Comparison of ENCODE assay signal across 8 mouse cellular contexts in the genomic region with DNA sequence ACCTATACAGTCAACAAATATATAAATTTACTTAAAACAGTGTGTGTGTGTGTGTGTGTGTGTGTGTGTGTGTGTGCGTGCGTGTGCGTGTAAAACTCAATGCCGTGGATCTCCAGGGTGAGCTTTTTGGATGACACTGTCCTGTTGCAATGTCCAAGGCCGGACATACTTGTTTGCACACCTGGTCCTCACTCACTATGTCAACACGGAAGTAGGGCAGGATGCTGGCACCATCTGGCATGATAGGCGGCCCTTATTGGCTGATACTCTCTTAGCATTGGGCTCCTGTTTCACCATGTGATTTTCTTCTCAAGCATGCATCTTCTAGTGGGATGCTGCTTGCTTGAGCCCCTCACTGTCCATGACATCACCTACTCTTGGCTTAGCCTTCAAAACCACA. TPM values are rescaled to one million over a fixed set of nuclear protein-coding genes. Genes with fewer than 3 reads are reported as not detected.
DNase-seq lines count a peak whose midpoint lies in the region; ATAC-seq and TF ChIP-seq lines count a peak whose summit lies in the region.

No protein-coding gene starts in this region.

- ATAC-seq in embryonic facial prominence, embryonic 11.5 days (replicated peaks; ENCODE audit: insufficient number of reproducible peaks, low FRiP score, low TSS enrichment, low read depth): no peak
- no peak for ATAC-seq in limb, embryonic 14.5 days (ENCODE audit: low FRiP score, low read depth)

- no peaks in the 10 kb centered on the region for H3K9me3 ChIP-seq in embryonic facial prominence, embryonic 11.5 days (replicated peaks; ENCODE audit: control insufficient read depth, low read length)
- H3K9me3 ChIP-seq in limb, embryonic 14.5 days (ENCODE audit: control insufficient read depth, low read length): no peaks in the 10 kb centered on the region

- peak; percentile 41 to 60 for DNase-seq in lung, adult 18-20 months
- no peak for DNase-seq in lung, postnatal 25 days (ENCODE audit: low spot score)
- peak; percentile 10 for DNase-seq in embryonic facial prominence, embryonic 11.5 days (ENCODE audit: low spot score)
- no peak for DNase-seq in limb, embryonic 14.5 days (ENCODE audit: low spot score)
- DNase-seq in left cerebral cortex, adult 9 months (ENCODE audit: low spot score in 2 of 2): no peak
- DNase-seq in Muller cell, postnatal 12 days (ENCODE audit: inconsistent ontology term): no peak
- DNase-seq in layer of hippocampus, postnatal 25 days (ENCODE audit: extremely low spot score in 1 of 2, low spot score in 1 of 2): no peak

- H3K9ac ChIP-seq in embryonic facial prominence, embryonic 11.5 days (replicated peaks; ENCODE audit: low read length): no peak overlapping the region
- H3K9ac ChIP-seq in limb, embryonic 14.5 days (ENCODE audit: low read depth, low read length, severe bottlenecking): no peak overlapping the region

- H3K4me3 ChIP-seq in embryonic facial prominence, embryonic 11.5 days (ENCODE audit: low read depth, low read length): peak overlapping the region; percentile 66
- H3K4me3 ChIP-seq in limb, embryonic 14.5 days (replicated peaks; ENCODE audit: low read length): peak overlapping the region; percentile 83
- no peak overlapping the region for H3K4me3 ChIP-seq in small intestine, adult 2 months (ENCODE audit: low read depth, low read length)

- no peaks in the 10 kb centered on the region for H3K27me3 ChIP-seq in embryonic facial prominence, embryonic 11.5 days (ENCODE audit: control insufficient read depth, insufficient read depth, low read length)
- H3K27me3 ChIP-seq in limb, embryonic 14.5 days (ENCODE audit: control insufficient read depth, insufficient read depth, low read length): no peaks in the 10 kb centered on the region
- H3K27me3 ChIP-seq in small intestine, adult 2 months (ENCODE audit: control insufficient read depth, insufficient read depth, low read length): no peaks in the 10 kb centered on the region

- TF ChIP-seq POLR2A in limb, embryonic 14.5 days (IDR thresholded peaks at IDR 0.05; ENCODE audit: borderline replicate concordance, extremely low read depth, insufficient read depth, insufficient read length): no peak
- no peak for TF ChIP-seq POLR2A in small intestine, adult 2 months (IDR thresholded peaks at IDR 0.05; ENCODE audit: low read depth, low read length)

- H3K36me3 ChIP-seq in embryonic facial prominence, embryonic 11.5 days (replicated peaks; ENCODE audit: control insufficient read depth, insufficient read depth, low read depth, low read length): no peaks in the 10 kb centered on the region
- H3K36me3 ChIP-seq in limb, embryonic 14.5 days (ENCODE audit: control insufficient read depth, insufficient read depth, low read length): no peaks in the 10 kb centered on the region
- no peaks in the 10 kb centered on the region for H3K36me3 ChIP-seq in small intestine, adult 2 months (ENCODE audit: control insufficient read depth, insufficient read depth, low read length)

- 0 out of 2 replicates have a peak, but pooled peaks cover 2% of the 10 kb centered on the region for H3K4me1 ChIP-seq in embryonic facial prominence, embryonic 11.5 days (ENCODE audit: control insufficient read depth, insufficient read depth, low read length)
- H3K4me1 ChIP-seq in limb, embryonic 14.5 days (ENCODE audit: control insufficient read depth, insufficient read depth, low read length): peaks cover 12% of the 10 kb centered on the region
- peaks cover 16% of the 10 kb centered on the region for H3K4me1 ChIP-seq in small intestine, adult 2 months (ENCODE audit: control insufficient read depth, insufficient read depth, insufficient read length, low read length)

- H3K27ac ChIP-seq in embryonic facial prominence, embryonic 11.5 days (replicated peaks; ENCODE audit: low read depth, low read length): no peak overlapping the region
- H3K27ac ChIP-seq in limb, embryonic 14.5 days (replicated peaks; ENCODE audit: low read depth, low read length): no peak overlapping the region
- H3K27ac ChIP-seq in small intestine, adult 2 months (ENCODE audit: insufficient read depth, low read depth, low read length): 0 out of 2 replicates have a peak overlapping the region, but pooled peaks have one; percentile 0

- TF ChIP-seq CTCF in small intestine, adult 2 months (IDR thresholded peaks at IDR 0.05; ENCODE audit: extremely low read depth, insufficient read length, insufficient replicate concordance, low read depth, low read length): no peak

- peak overlapping the region; percentile 44; the same call in 1 of the 2 replicates for H3K4me2 ChIP-seq in embryonic facial prominence, embryonic 11.5 days (ENCODE audit: low read depth, low read length)
- peak overlapping the region; percentile 58 for H3K4me2 ChIP-seq in limb, embryonic 14.5 days (replicated peaks; ENCODE audit: low read depth, low read length, severe bottlenecking)

- WGBS in embryonic facial prominence, embryonic 11.5 days: 60% methylated on average over 7 of the region's 7 CpGs
- 72% methylated on average over 7 of the region's 7 CpGs for WGBS in limb, embryonic 14.5 days
- 12% methylated on average over 7 of the region's 7 CpGs for WGBS in small intestine, adult 2 months

RNA-seq across cellular contexts. Expression of gene Klrb1b, which starts 13.8 kb away (rescaled TPM):
- not detected in 2 replicates for polyA plus RNA-seq in embryonic facial prominence, embryonic 11.5 days (2014; fragmentation: Nextera tagmentation; extraction: Ambion mirVana)
- 0.12 and 0.40 TPM in 2 replicates for polyA plus RNA-seq in limb, embryonic 14.5 days (2012; rRNA removed)
- polyA plus RNA-seq in limb, embryonic 14.5 days (2014; fragmentation: Nextera tagmentation; extraction: Ambion mirVana): 0.23 and 0.39 TPM in 2 replicates
- 0.25 TPM in 1 of 2 replicates, not detected in the other for polyA plus RNA-seq in small intestine, adult 2 months (2012; rRNA removed)
- total RNA-seq in layer of hippocampus, postnatal 25 days (2021): not detected

RNA-seq across cellular contexts. Expression of gene Gm44511, which starts 13.8 kb away (rescaled TPM):
- not detected in 2 replicates for polyA plus RNA-seq in embryonic facial prominence, embryonic 11.5 days (2014; fragmentation: Nextera tagmentation; extraction: Ambion mirVana)
- 0.33 TPM in 1 of 2 replicates, not detected in the other for polyA plus RNA-seq in limb, embryonic 14.5 days (2012; rRNA removed)
- polyA plus RNA-seq in limb, embryonic 14.5 days (2014; fragmentation: Nextera tagmentation; extraction: Ambion mirVana): not detected in 2 replicates
- 0.46 TPM in 1 of 2 replicates, not detected in the other for polyA plus RNA-seq in small intestine, adult 2 months (2012; rRNA removed)
- not detected for total RNA-seq in layer of hippocampus, postnatal 25 days (2021)

RNA-seq across cellular contexts. Expression of gene Clec2i, which starts 47.5 kb away (rescaled TPM):
- polyA plus RNA-seq in embryonic facial prominence, embryonic 11.5 days (2014; fragmentation: Nextera tagmentation; extraction: Ambion mirVana): not detected in 2 replicates
- 0.16 and 0.17 TPM in 2 replicates for polyA plus RNA-seq in limb, embryonic 14.5 days (2012; rRNA removed)
- polyA plus RNA-seq in limb, embryonic 14.5 days (2014; fragmentation: Nextera tagmentation; extraction: Ambion mirVana): 0.14 TPM in 1 of 2 replicates, not detected in the other
- 0.03 TPM in 1 of 2 replicates, not detected in the other for polyA plus RNA-seq in small intestine, adult 2 months (2012; rRNA removed)
- total RNA-seq in layer of hippocampus, postnatal 25 days (2021): not detected

RNA-seq across cellular contexts. Expression of gene Klrb1c, which starts 50.9 kb away (rescaled TPM):
- polyA plus RNA-seq in embryonic facial prominence, embryonic 11.5 days (2014; fragmentation: Nextera tagmentation; extraction: Ambion mirVana): 0.17 TPM in 1 of 2 replicates, not detected in the other
- polyA plus RNA-seq in limb, embryonic 14.5 days (2012; rRNA removed): 0.15 TPM in 1 of 2 replicates, not detected in the other
- 0.14 TPM in 1 of 2 replicates, not detected in the other for polyA plus RNA-seq in limb, embryonic 14.5 days (2014; fragmentation: Nextera tagmentation; extraction: Ambion mirVana)
- polyA plus RNA-seq in small intestine, adult 2 months (2012; rRNA removed): not detected in 2 replicates
- total RNA-seq in layer of hippocampus, postnatal 25 days (2021): not detected

RNA-seq across cellular contexts. Expression of gene BC035044, which starts 51.0 kb away (rescaled TPM):
- 1.0 and 1.2 TPM in 2 replicates for polyA plus RNA-seq in embryonic facial prominence, embryonic 11.5 days (2014; fragmentation: Nextera tagmentation; extraction: Ambion mirVana)
- polyA plus RNA-seq in limb, embryonic 14.5 days (2012; rRNA removed): 0.67 and 0.77 TPM in 2 replicates
- 1.2 and 1.5 TPM in 2 replicates for polyA plus RNA-seq in limb, embryonic 14.5 days (2014; fragmentation: Nextera tagmentation; extraction: Ambion mirVana)
- 0.52 and 0.74 TPM in 2 replicates for polyA plus RNA-seq in small intestine, adult 2 months (2012; rRNA removed)
- 1 to 10 TPM; 1.5 to 2.3 TPM for total RNA-seq in layer of hippocampus, postnatal 25 days (2021)

Comparison
In these comparisons a context has a peak if more than half of its experiments do, and no peak if none do; other contexts are left out.
1. DNase-seq: peak in lung, adult 18-20 months (2 of 2) and embryonic facial prominence, embryonic 11.5 days (single experiment); none in lung, postnatal 25 days (single experiment), limb, embryonic 14.5 days (single experiment), left cerebral cortex, adult 9 months (0 of 2), Muller cell, postnatal 12 days (single experiment) and layer of hippocampus, postnatal 25 days (0 of 2).